23 mouse cellular contexts compared by ENCODE assay signal in genomic region chr17:26789460-26790268, GRCm38 (mm10). TPM values are rescaled to one million over a fixed set of nuclear protein-coding genes. Genes with fewer than 3 reads are reported as not detected.
"Had no signal": no experiment of that assay in that cellular context is flagged by ENCODE, and none has a peak within 500 bp of the region (broad histone marks: within the 10 kb centered on the region; RNA-seq: fewer than 3 reads in every experiment).

No protein-coding gene starts in this region.

- DNase-seq: kidney, adult 11 months; kidney, postnatal 10 days; kidney, postnatal 4 days; lung, postnatal 14 days; right cerebral cortex, adult 18-20 months; right cerebral cortex, postnatal 25 days; thymus, postnatal 4 days had no signal

- H3K9me3 ChIP-seq: limb, embryonic 12.5 days; lung, embryonic 15.5 days; megakaryocyte, embryonic 14.5 days; midbrain, embryonic 15.5 days; neural tube, embryonic 12.5 days; stomach, embryonic 15.5 days had no signal

- H3K4me3 ChIP-seq: layer of hippocampus, adult 2 months; limb, embryonic 12.5 days; lung, embryonic 15.5 days; megakaryocyte, embryonic 14.5 days; midbrain, embryonic 15.5 days; neural tube, embryonic 12.5 days; stomach, embryonic 15.5 days had no signal

- H3K9ac ChIP-seq: limb, embryonic 12.5 days; lung, embryonic 15.5 days; midbrain, embryonic 15.5 days; neural tube, embryonic 12.5 days; stomach, embryonic 15.5 days had no signal

- H3K4me2 ChIP-seq: limb, embryonic 12.5 days; lung, embryonic 15.5 days; midbrain, embryonic 11.5 days; midbrain, embryonic 15.5 days; neural tube, embryonic 12.5 days; stomach, embryonic 15.5 days had no signal

- H3K4me1 ChIP-seq: limb, embryonic 12.5 days; lung, embryonic 15.5 days; midbrain, embryonic 15.5 days; neural tube, embryonic 12.5 days had no signal

- H3K27me3 ChIP-seq: limb, embryonic 12.5 days; lung, embryonic 15.5 days; megakaryocyte, embryonic 14.5 days; midbrain, embryonic 15.5 days; neural tube, embryonic 12.5 days; stomach, embryonic 15.5 days had no signal

- H3K27ac ChIP-seq: layer of hippocampus, adult 2 months; limb, embryonic 12.5 days; lung, embryonic 15.5 days; macrophage; midbrain, embryonic 15.5 days; neural tube, embryonic 12.5 days; stomach, embryonic 15.5 days had no signal

- ATAC-seq: midbrain, embryonic 15.5 days had no signal

RNA-seq across cellular contexts. Expression of gene Nkx2-5, which starts 55.1 kb away (rescaled TPM):
- total RNA-seq: layer of hippocampus, adult 2 months; layer of hippocampus, postnatal 10 days; left cerebral cortex, postnatal 36 days; liver, adult 2 months; monocyte, adult 5-6 weeks had no signal
- polyA plus RNA-seq: kidney, embryonic 14.5 days; limb, embryonic 12.5 days; liver, adult 2 months; liver, embryonic 16.5 days; macrophage; midbrain, embryonic 11.5 days; neural tube, embryonic 12.5 days; testis, adult 2 months had no signal
